Mouse (Mus musculus): Measurements from ENCODE around the gene Fam189a2. TPM values are rescaled to one million over a fixed set of nuclear protein-coding genes. Genes with fewer than 3 reads are reported as not detected.

Fam189a2 gene
- not detected in 2 replicates for polyA plus RNA-seq (2012; ENCODE audit: low replicate concordance)

DNA sequence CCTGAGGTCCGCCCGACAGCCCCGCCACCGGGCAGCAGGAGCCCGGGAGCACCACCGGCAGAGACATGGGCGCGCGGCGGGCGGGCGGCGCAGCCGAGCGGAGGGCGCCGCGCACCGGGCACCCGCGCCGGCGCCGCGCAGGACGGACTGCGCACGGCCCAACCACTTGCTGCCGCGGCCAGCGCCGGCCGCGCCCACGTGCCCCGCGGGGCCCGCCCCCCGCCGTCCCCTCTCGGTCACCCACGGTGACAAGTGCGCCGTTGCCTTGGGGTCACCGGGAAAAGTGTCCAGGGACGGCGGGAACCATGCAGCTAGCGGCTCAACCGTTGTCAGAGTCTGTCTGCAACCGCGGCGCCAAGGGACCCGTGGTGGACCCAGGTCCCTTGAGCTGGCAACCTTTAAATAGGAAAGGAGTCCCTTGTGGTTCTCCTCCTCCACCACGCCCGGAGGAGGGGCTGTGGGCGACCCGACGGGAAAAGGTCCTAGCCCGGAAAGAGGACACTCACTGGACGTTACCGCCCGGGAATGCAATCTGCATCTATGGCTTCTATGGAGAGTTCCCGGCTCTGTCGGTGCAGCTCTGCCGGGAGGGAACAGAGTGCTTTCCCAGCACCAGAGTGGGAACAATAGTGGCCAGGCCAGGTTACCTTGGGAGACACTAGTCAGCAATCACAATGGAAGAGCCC, at the start of gene Fam189a2:
TSS of gene Fam189a2 (minus strand) at position 149 of the 686 bp plus-strand sequence.

Other genes starting within 250 kb of the Fam189a2 start
- 2.9 and 4.0 TPM in 2 replicates for gene Tjp2, start 194.0 kb upstream of the Fam189a2 start, polyA plus RNA-seq (2012; ENCODE audit: low replicate concordance)
- 21.8 and 32.9 TPM in 2 replicates for gene Fxn, start 249.6 kb upstream of the Fam189a2 start, polyA plus RNA-seq (2012; ENCODE audit: low replicate concordance)